Comparison of ENCODE assay signal across 16 mouse cellular contexts in the genomic region with DNA sequence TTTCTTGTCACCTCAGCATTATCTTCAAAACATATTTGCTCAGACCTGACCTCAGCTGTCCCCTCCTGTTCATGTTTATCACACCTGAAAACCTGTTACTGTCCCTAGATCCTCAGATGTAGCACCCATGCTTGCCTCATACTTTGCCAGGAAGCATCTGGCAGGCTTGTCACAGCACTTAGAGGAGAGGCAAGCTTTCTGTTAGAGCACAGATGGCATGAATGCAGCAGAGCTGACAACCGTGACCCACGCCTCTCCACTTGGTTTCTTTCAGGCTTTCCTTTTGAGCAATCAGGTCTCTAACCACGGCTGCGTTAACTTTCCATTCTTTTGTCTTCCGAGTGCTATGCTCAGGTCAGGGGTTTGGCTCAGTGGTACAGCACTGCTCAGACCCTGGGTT. TPM values are rescaled to one million over a fixed set of nuclear protein-coding genes. Genes with fewer than 3 reads are reported as not detected.
DNase-seq lines count a peak whose midpoint lies in the region; ATAC-seq and TF ChIP-seq lines count a peak whose summit lies in the region.
"Had no signal": no experiment of that assay in that cellular context is flagged by ENCODE, and none has a peak within 500 bp of the region (broad histone marks: within the 10 kb centered on the region; RNA-seq: fewer than 3 reads in every experiment).

No protein-coding gene starts in this region.

- no peaks in the 10 kb centered on the region for H3K27me3 ChIP-seq in forebrain, embryonic 12.5 days
- no peaks in the 10 kb centered on the region for H3K27me3 ChIP-seq in forebrain, embryonic 10.5 days (ENCODE audit: poor library complexity, severe bottlenecking)
- H3K27me3 ChIP-seq in liver, embryonic 12.5 days (replicated peaks) = no peaks in the 10 kb centered on the region
- H3K27me3 ChIP-seq in liver, embryonic 11.5 days (replicated peaks; ENCODE audit: control insufficient read depth, insufficient read depth, low read length) = no peaks in the 10 kb centered on the region
- H3K27me3 ChIP-seq in embryonic facial prominence, embryonic 15.5 days = no peaks in the 10 kb centered on the region
- no peaks in the 10 kb centered on the region for H3K27me3 ChIP-seq in liver, postnatal 0 days (ENCODE audit: insufficient read depth, low read length)
- H3K27me3 ChIP-seq in intestine, embryonic 15.5 days (replicated peaks) = no peaks in the 10 kb centered on the region
- H3K27me3 ChIP-seq in heart, embryonic 10.5 days (ENCODE audit: insufficient read depth, poor library complexity, severe bottlenecking) = no peaks in the 10 kb centered on the region
- H3K27me3 ChIP-seq: embryonic facial prominence, embryonic 12.5 days; hindbrain, embryonic 15.5 days; limb, embryonic 13.5 days; lung, embryonic 15.5 days had no signal

- peaks cover 72% of the 10 kb centered on the region for H3K36me3 ChIP-seq in forebrain, embryonic 12.5 days (replicated peaks)
- peaks cover 79% of the 10 kb centered on the region for H3K36me3 ChIP-seq in forebrain, embryonic 10.5 days (replicated peaks)
- H3K36me3 ChIP-seq in liver, embryonic 12.5 days = peaks cover 100% of the 10 kb centered on the region
- peaks cover 53% of the 10 kb centered on the region for H3K36me3 ChIP-seq in liver, embryonic 11.5 days (ENCODE audit: control insufficient read depth, insufficient read depth, low read length)
- peaks cover 96% of the 10 kb centered on the region for H3K36me3 ChIP-seq in embryonic facial prominence, embryonic 15.5 days
- H3K36me3 ChIP-seq in liver, postnatal 0 days (replicated peaks; ENCODE audit: insufficient read depth, low read length) = peaks cover 63% of the 10 kb centered on the region
- H3K36me3 ChIP-seq in intestine, embryonic 15.5 days = peaks cover 85% of the 10 kb centered on the region
- peaks cover 98% of the 10 kb centered on the region for H3K36me3 ChIP-seq in heart, embryonic 10.5 days

- ATAC-seq in forebrain, embryonic 12.5 days (ENCODE audit: low FRiP score) = no peak
- no peak for ATAC-seq in liver, embryonic 12.5 days
- ATAC-seq in liver, embryonic 11.5 days (replicated peaks; ENCODE audit: low FRiP score) = no peak
- no peak for ATAC-seq in embryonic facial prominence, embryonic 15.5 days (ENCODE audit: insufficient number of reproducible peaks, low FRiP score, low TSS enrichment, low read depth)
- no peak for ATAC-seq in liver, postnatal 0 days
- ATAC-seq in intestine, embryonic 15.5 days = no peak

- H3K4me3 ChIP-seq in forebrain, embryonic 12.5 days (replicated peaks) = no peak overlapping the region
- H3K4me3 ChIP-seq in forebrain, embryonic 10.5 days = no peak overlapping the region
- no peak overlapping the region for H3K4me3 ChIP-seq in liver, embryonic 12.5 days
- H3K4me3 ChIP-seq in liver, embryonic 11.5 days (ENCODE audit: low read depth, low read length) = no peak overlapping the region
- H3K4me3 ChIP-seq in embryonic facial prominence, embryonic 15.5 days (replicated peaks) = no peak overlapping the region
- H3K4me3 ChIP-seq in liver, postnatal 0 days (ENCODE audit: low read depth, low read length) = no peak overlapping the region
- no peak overlapping the region for H3K4me3 ChIP-seq in intestine, embryonic 15.5 days (replicated peaks)
- no peak overlapping the region for H3K4me3 ChIP-seq in heart, embryonic 10.5 days
- H3K4me3 ChIP-seq: embryonic facial prominence, embryonic 12.5 days; hindbrain, embryonic 15.5 days; left cerebral cortex, adult 2 months; limb, embryonic 13.5 days; lung, embryonic 15.5 days had no signal

- H3K4me1 ChIP-seq in forebrain, embryonic 12.5 days = no peaks in the 10 kb centered on the region; the same call in 1 of the 2 replicates
- H3K4me1 ChIP-seq in forebrain, embryonic 10.5 days = no peaks in the 10 kb centered on the region
- peaks cover 52% of the 10 kb centered on the region for H3K4me1 ChIP-seq in liver, embryonic 12.5 days
- H3K4me1 ChIP-seq in liver, embryonic 11.5 days (replicated peaks; ENCODE audit: control insufficient read depth, insufficient read depth, low read length) = peaks cover 14% of the 10 kb centered on the region
- no peaks in the 10 kb centered on the region for H3K4me1 ChIP-seq in embryonic facial prominence, embryonic 15.5 days
- no peaks in the 10 kb centered on the region for H3K4me1 ChIP-seq in liver, postnatal 0 days (ENCODE audit: insufficient read depth)
- no peaks in the 10 kb centered on the region for H3K4me1 ChIP-seq in intestine, embryonic 15.5 days (replicated peaks)
- H3K4me1 ChIP-seq in heart, embryonic 10.5 days = no peaks in the 10 kb centered on the region
- H3K4me1 ChIP-seq: embryonic facial prominence, embryonic 12.5 days; hindbrain, embryonic 15.5 days; limb, embryonic 13.5 days; lung, embryonic 15.5 days had no signal

- H3K9me3 ChIP-seq in forebrain, embryonic 12.5 days = no peaks in the 10 kb centered on the region
- H3K9me3 ChIP-seq in forebrain, embryonic 10.5 days = no peaks in the 10 kb centered on the region
- no peaks in the 10 kb centered on the region for H3K9me3 ChIP-seq in liver, embryonic 12.5 days (replicated peaks)
- no peaks in the 10 kb centered on the region for H3K9me3 ChIP-seq in liver, embryonic 11.5 days (ENCODE audit: control insufficient read depth, low read length)
- H3K9me3 ChIP-seq in embryonic facial prominence, embryonic 15.5 days (replicated peaks) = no peaks in the 10 kb centered on the region
- H3K9me3 ChIP-seq in liver, postnatal 0 days (ENCODE audit: low read length) = no peaks in the 10 kb centered on the region
- no peaks in the 10 kb centered on the region for H3K9me3 ChIP-seq in intestine, embryonic 15.5 days
- no peaks in the 10 kb centered on the region for H3K9me3 ChIP-seq in heart, embryonic 10.5 days
- H3K9me3 ChIP-seq: embryonic facial prominence, embryonic 12.5 days; hindbrain, embryonic 15.5 days; limb, embryonic 13.5 days; lung, embryonic 15.5 days had no signal

- 67% methylated on average over 5 of the region's 5 CpGs for WGBS in forebrain, embryonic 12.5 days
- WGBS in forebrain, embryonic 10.5 days = 90% methylated on average over 5 of the region's 5 CpGs
- whole genome bisulfite sequencing in liver, embryonic 12.5 days (ENCODE audit: insufficient replicate concordance) = 85% methylated on average over 5 of the region's 5 CpGs
- WGBS in liver, embryonic 11.5 days = 95% methylated on average over 5 of the region's 5 CpGs
- whole genome bisulfite sequencing in embryonic facial prominence, embryonic 15.5 days = 55% methylated on average over 5 of the region's 5 CpGs
- WGBS in liver, postnatal 0 days (ENCODE audit: insufficient replicate concordance) = 66% methylated on average over 5 of the region's 5 CpGs
- 86% methylated on average over 5 of the region's 5 CpGs for WGBS in intestine, embryonic 15.5 days
- WGBS in heart, embryonic 10.5 days = 90% methylated on average over 5 of the region's 5 CpGs

- TF ChIP-seq CTCF in liver, postnatal 0 days (IDR thresholded peaks at IDR 0.05; ENCODE audit: low read depth) = no peak

- no peak for TF ChIP-seq EP300 in liver, postnatal 0 days (IDR thresholded peaks at IDR 0.05; ENCODE audit: low read depth)

- H3K9ac ChIP-seq in forebrain, embryonic 12.5 days = no peak overlapping the region
- H3K9ac ChIP-seq in liver, embryonic 12.5 days = no peak overlapping the region
- H3K9ac ChIP-seq in liver, embryonic 11.5 days (ENCODE audit: low read depth, low read length) = no peak overlapping the region
- no peak overlapping the region for H3K9ac ChIP-seq in embryonic facial prominence, embryonic 15.5 days
- no peak overlapping the region for H3K9ac ChIP-seq in liver, postnatal 0 days (replicated peaks)
- H3K9ac ChIP-seq in intestine, embryonic 15.5 days = no peak overlapping the region
- H3K9ac ChIP-seq: embryonic facial prominence, embryonic 12.5 days; hindbrain, embryonic 15.5 days; limb, embryonic 13.5 days; lung, embryonic 15.5 days had no signal

- 0 out of 2 replicates have a peak overlapping the region, but pooled peaks have one; percentile 19 for H3K27ac ChIP-seq in forebrain, embryonic 12.5 days
- H3K27ac ChIP-seq in forebrain, embryonic 10.5 days = no peak overlapping the region
- H3K27ac ChIP-seq in liver, embryonic 12.5 days = peak overlapping the region; percentile 36
- H3K27ac ChIP-seq in liver, embryonic 11.5 days (ENCODE audit: low read depth, low read length) = no peak overlapping the region
- H3K27ac ChIP-seq in embryonic facial prominence, embryonic 15.5 days (replicated peaks) = peak overlapping the region; percentile 18; the same call in 1 of the 2 replicates
- H3K27ac ChIP-seq in liver, postnatal 0 days (ENCODE audit: low read depth) = peak overlapping the region; percentile 55
- no peak overlapping the region for H3K27ac ChIP-seq in intestine, embryonic 15.5 days
- H3K27ac ChIP-seq in heart, embryonic 10.5 days = no peak overlapping the region
- H3K27ac ChIP-seq: embryonic facial prominence, embryonic 12.5 days; hindbrain, embryonic 15.5 days; left cerebral cortex, adult 2 months; limb, embryonic 13.5 days; lung, embryonic 15.5 days had no signal

- H3K4me2 ChIP-seq in forebrain, embryonic 12.5 days = no peak overlapping the region
- H3K4me2 ChIP-seq in liver, embryonic 12.5 days = no peak overlapping the region
- H3K4me2 ChIP-seq in liver, embryonic 11.5 days = no peak overlapping the region
- no peak overlapping the region for H3K4me2 ChIP-seq in embryonic facial prominence, embryonic 15.5 days (replicated peaks)
- H3K4me2 ChIP-seq in liver, postnatal 0 days (ENCODE audit: low read depth, low read length) = no peak overlapping the region
- H3K4me2 ChIP-seq in intestine, embryonic 15.5 days (replicated peaks) = no peak overlapping the region
- H3K4me2 ChIP-seq: embryonic facial prominence, embryonic 12.5 days; hindbrain, embryonic 15.5 days; limb, embryonic 13.5 days; lung, embryonic 15.5 days had no signal

- no peak for DNase-seq in forebrain, embryonic 10.5 days (ENCODE audit: extremely low spot score, low spot score)
- no peak for DNase-seq in liver, embryonic 11.5 days (ENCODE audit: low spot score)
- DNase-seq in liver, postnatal 0 days = no peak
- DNase-seq in heart, embryonic 10.5 days (ENCODE audit: low spot score) = no peak
- DNase-seq: gastrocnemius, postnatal 36 days; kidney, adult 8-10 months; right cerebral cortex, postnatal 25 days had no signal

RNA-seq across cellular contexts. Expression of a gene that starts 15.5 kb away (rescaled TPM):
- 50.3 and 55.0 TPM in 2 replicates for polyA plus RNA-seq in forebrain, embryonic 12.5 days (2016; fragmentation: Nextera tagmentation; extraction: Ambion mirVana)
- polyA plus RNA-seq in forebrain, embryonic 10.5 days (2016; fragmentation: Nextera tagmentation; extraction: Ambion mirVana) = 68.2 and 69.3 TPM in 2 replicates
- 60.6 and 61.9 TPM in 2 replicates for polyA plus RNA-seq in liver, embryonic 12.5 days (2016; fragmentation: Nextera tagmentation; extraction: Ambion mirVana)
- polyA plus RNA-seq in liver, embryonic 11.5 days (2014; fragmentation: Nextera tagmentation; extraction: Ambion mirVana) = 95.5 and 95.6 TPM in 2 replicates
- polyA plus RNA-seq in embryonic facial prominence, embryonic 15.5 days (2015; fragmentation: Nextera tagmentation; extraction: Ambion mirVana) = 120 and 121 TPM in 2 replicates
- 53.3 and 60.0 TPM in 2 replicates for polyA plus RNA-seq in liver, postnatal 0 days (2015; fragmentation: Nextera tagmentation; extraction: Ambion mirVana)
- 183 and 191 TPM in 2 replicates for polyA plus RNA-seq in intestine, embryonic 15.5 days (2015; fragmentation: Nextera tagmentation; extraction: Ambion mirVana)
- polyA plus RNA-seq in heart, embryonic 10.5 days (2016; fragmentation: Nextera tagmentation; extraction: Ambion mirVana) = 104 and 109 TPM in 2 replicates

RNA-seq across cellular contexts. Expression of a gene that starts 15.8 kb away (rescaled TPM):
- polyA plus RNA-seq in forebrain, embryonic 12.5 days (2016; fragmentation: Nextera tagmentation; extraction: Ambion mirVana) = 10.0 and 11.6 TPM in 2 replicates
- polyA plus RNA-seq in forebrain, embryonic 10.5 days (2016; fragmentation: Nextera tagmentation; extraction: Ambion mirVana) = 16.7 and 21.5 TPM in 2 replicates
- 7.7 and 8.2 TPM in 2 replicates for polyA plus RNA-seq in liver, embryonic 12.5 days (2016; fragmentation: Nextera tagmentation; extraction: Ambion mirVana)
- 20.0 and 20.9 TPM in 2 replicates for polyA plus RNA-seq in liver, embryonic 11.5 days (2014; fragmentation: Nextera tagmentation; extraction: Ambion mirVana)
- 9.4 and 13.5 TPM in 2 replicates for polyA plus RNA-seq in embryonic facial prominence, embryonic 15.5 days (2015; fragmentation: Nextera tagmentation; extraction: Ambion mirVana)
- 2.0 and 2.1 TPM in 2 replicates for polyA plus RNA-seq in liver, postnatal 0 days (2015; fragmentation: Nextera tagmentation; extraction: Ambion mirVana)
- 8.9 and 9.9 TPM in 2 replicates for polyA plus RNA-seq in intestine, embryonic 15.5 days (2015; fragmentation: Nextera tagmentation; extraction: Ambion mirVana)
- 10.5 and 13.8 TPM in 2 replicates for polyA plus RNA-seq in heart, embryonic 10.5 days (2016; fragmentation: Nextera tagmentation; extraction: Ambion mirVana)

Comparison
In these comparisons a context has a peak if more than half of its experiments do, and no peak if none do; other contexts are left out.
1. H3K27ac ChIP-seq: peak in forebrain, embryonic 12.5 days (single experiment), liver, embryonic 12.5 days (single experiment), embryonic facial prominence, embryonic 15.5 days (single experiment) and liver, postnatal 0 days (single experiment); none in forebrain, embryonic 10.5 days (single experiment), liver, embryonic 11.5 days (single experiment), intestine, embryonic 15.5 days (single experiment) and heart, embryonic 10.5 days (single experiment).